Mouse (Mus musculus) ES-Bruce4 (cell line): Measurements from ENCODE around the gene Cenpo.
A peak's percentile ranks its signal among the peaks of the same experiment; 100 is the strongest.

Experiments
- CTCF ChIP-seq: IDR thresholded peaks from one replicate; pipeline ENCODE4 v1.8.1; 2011; ENCODE audit warnings: low read depth, low read length
- EP300 ChIP-seq: IDR thresholded peaks from 2 replicates; pipeline ENCODE4 v1.6.1; 2011; ENCODE audit warnings: low read depth, low read length; ENCODE audit not compliant: insufficient read depth
- POLR2A ChIP-seq: IDR thresholded peaks from one replicate; pipeline ENCODE4 v1.8.1; 2011; ENCODE audit warnings: low read length; ENCODE audit not compliant: insufficient read depth

DNA sequence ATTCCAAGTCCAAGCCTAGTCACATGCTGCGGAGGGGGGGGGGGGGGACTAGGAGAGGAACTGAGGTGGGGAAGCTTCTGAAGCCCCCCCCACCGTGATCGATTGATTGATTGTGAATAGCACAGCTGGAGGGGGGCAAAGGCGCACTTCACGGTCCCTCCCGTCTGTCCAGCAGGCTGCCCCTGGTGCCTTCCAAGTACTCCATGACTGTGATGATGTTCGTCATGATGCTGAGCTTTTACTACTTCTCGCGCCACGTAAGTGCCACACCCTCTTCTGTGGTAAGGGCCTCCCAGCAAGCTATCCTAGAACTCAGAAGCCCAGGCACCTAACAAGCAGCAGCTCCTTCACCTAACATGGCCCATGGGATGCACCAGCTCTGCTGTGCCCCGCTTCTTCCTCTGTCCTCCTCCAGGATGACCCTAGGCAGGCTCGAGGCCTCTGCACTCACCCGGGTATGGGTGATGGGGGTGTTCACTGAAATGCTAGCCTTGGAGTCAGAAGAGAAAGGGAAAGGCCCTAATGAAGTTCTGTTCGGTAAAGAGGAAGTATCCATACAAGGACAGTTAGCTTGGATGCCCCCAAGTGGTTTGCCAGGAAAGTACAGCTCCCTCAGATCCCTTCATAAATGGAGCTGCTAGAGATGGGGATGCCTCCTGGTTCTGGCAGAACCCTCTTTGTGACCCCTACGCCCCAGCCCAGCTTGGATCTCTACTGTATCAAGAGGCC is 25.5 kb downstream of the Cenpo start:
- TF ChIP-seq CTCF = peak; percentile 9
- TF ChIP-seq POLR2A = no peak
- no peak for TF ChIP-seq EP300
